Mouse (Mus musculus) brain, embryonic 14.5 days (tissue): ENCODE results near the gene C5ar1.

Experiments used
- CTCF ChIP-seq: fragments of 200-500 bp; IDR thresholded peaks from 2 replicates; pipeline ENCODE4 v1.5.1; 2012; ENCODE audit warnings: inconsistent platforms, mild to moderate bottlenecking, moderate library complexity, borderline replicate concordance; ENCODE audit not compliant: insufficient read depth, insufficient read length; ENCODE audit errors: extremely low read depth
- POLR2A ChIP-seq: fragments of 200-500 bp; IDR thresholded peaks from 2 replicates; pipeline ENCODE4 v1.6.1; 2012; ENCODE audit warnings: mild to moderate bottlenecking, inconsistent platforms, borderline replicate concordance; ENCODE audit not compliant: poor library complexity, insufficient read depth, insufficient read length, severe bottlenecking; ENCODE audit errors: extremely low read depth

- TF ChIP-seq CTCF (no peak), POLR2A (no peak)
Observed at GRCm38 (mm10) chr7:16207496-16207895, 51.8 kb downstream of the C5ar1 start.
